Mouse (Mus musculus): ENCODE measurements around the gene Gucd1.

- TF ChIP-seq CTCF (IDR thresholded peaks at IDR 0.05; ENCODE audit: control insufficient read depth, insufficient read depth, low read length) = no peak
- TF ChIP-seq POLR2A (IDR thresholded peaks at IDR 0.05; ENCODE audit: borderline replicate concordance, control insufficient read depth, low read depth, low read length) = no peak
Observed at GRCm38 (mm10) chr10:75530322-75530721, 12.6 kb upstream of the Gucd1 start.
